Mouse (Mus musculus) T-helper 1 cell (primary cell): ENCODE measurements around the gene Gm20662.

Experiments used
- in situ Hi-C: fragments of 300-600 bp; cut with MboI, MseI; formaldehyde crosslinking; loops from one replicate; pipeline ENCODE4 v1.15.1; 2025; ENCODE audit warnings: high pct_unique_total_duplicates

The Gm20662 gene

GRCm38 (mm10) chr9:108082549-108082948, 86.4 kb downstream of the Gm20662 start:
- in situ Hi-C loops = no loop called here

- in situ Hi-C loops = no loop called here
Observed at GRCm38 (mm10) chr9:108082988-108083431, 86.9 kb downstream of the Gm20662 start, which contains the start of gene Rnf123. Gene Rnf123, minus strand, starts transcription at chr9:108083346.

GRCm38 (mm10) chr9:108083561-108083960, 87.4 kb downstream of the Gm20662 start:
- in situ Hi-C loops = no loop called here

GRCm38 (mm10) chr9:108085261-108085660, 89.1 kb downstream of the Gm20662 start:
- in situ Hi-C loops = no loop called here

- in situ Hi-C loops = no loop called here
Observed at GRCm38 (mm10) chr9:108090611-108091120, 94.5 kb downstream of the Gm20662 start.

- in situ Hi-C loops = no loop called here
Observed at GRCm38 (mm10) chr9:108093586-108093985, 97.4 kb downstream of the Gm20662 start.

- in situ Hi-C loops = no loop called here
Observed at GRCm38 (mm10) chr9:108094184-108094941, 98.2 kb downstream of the Gm20662 start, which contains the start of gene Apeh. Gene Apeh, minus strand, starts transcription at chr9:108094606.
